Mouse (Mus musculus) liver, postnatal 0 days (tissue): ENCODE measurements at regions not wholly inside any gene's neighbourhood (a gene's known extent, or its start where the extent isn't known, plus 50 kb on each side); places are given as distances from the start of the nearest gene placed in this dataset.
A peak's percentile ranks its signal among the peaks of the same experiment; 100 is the strongest.

Experiments used
- ATAC-seq: fragments of 200-750 bp; cut with Nextera tagmentation; 2 replicates; pipeline ENCODE4 v1.8.0; 2017; ENCODE audit warnings: mild to moderate bottlenecking, moderate library complexity
- DNase-seq: peaks from one replicate; pipeline ENCODE4 v3.0.0-alpha.2; 2016
- H3K27ac ChIP-seq: fragments of 300-500 bp; sonication (generic); 2 replicates; pipeline ENCODE4 v1.5.1; 2014; ENCODE audit warnings: antibody characterized with exemption, moderate library complexity, mild to moderate bottlenecking, low read depth
- H3K27me3 ChIP-seq: fragments of 300-500 bp; sonication (generic); 2 replicates; pipeline ENCODE4 v1.6.1; 2014; ENCODE audit warnings: low read length, control low read depth, mixed read lengths; ENCODE audit not compliant: insufficient read depth
- H3K36me3 ChIP-seq: fragments of 300-500 bp; sonication (generic); replicated peaks from 2 replicates; pipeline ENCODE4 v1.6.1; 2014; ENCODE audit warnings: mild to moderate bottlenecking, control low read depth, low read length, moderate library complexity, mixed read lengths; ENCODE audit not compliant: insufficient read depth
- H3K4me1 ChIP-seq: fragments of 300-500 bp; sonication (generic); 2 replicates; pipeline ENCODE4 v1.6.1; 2014; ENCODE audit warnings: antibody characterized with exemption, mild to moderate bottlenecking, control low read depth; ENCODE audit not compliant: insufficient read depth
- H3K4me2 ChIP-seq: fragments of 300-500 bp; sonication (generic); 2 replicates; pipeline ENCODE4 v1.6.1; 2014; ENCODE audit warnings: low read depth, mild to moderate bottlenecking, low read length, moderate library complexity, mixed read lengths
- H3K4me3 ChIP-seq: fragments of 300-500 bp; sonication (generic); 2 replicates; pipeline ENCODE4 v1.5.1; 2014; ENCODE audit warnings: low read depth, low read length
- H3K9ac ChIP-seq: fragments of 300-500 bp; sonication (generic); replicated peaks from 2 replicates; pipeline ENCODE4 v1.6.1; 2014; ENCODE audit warnings: mild to moderate bottlenecking, moderate library complexity
- H3K9me3 ChIP-seq: fragments of 300-500 bp; sonication (generic); 2 replicates; pipeline ENCODE4 v1.6.1; 2016; ENCODE audit warnings: mild to moderate bottlenecking, control low read depth, low read length, mixed read lengths
- CTCF ChIP-seq: sonication (generic); IDR thresholded peaks from 2 replicates; pipeline ENCODE4 v1.5.1; 2016; ENCODE audit warnings: antibody characterized with exemption, low read depth
- EP300 ChIP-seq: IDR thresholded peaks from 2 replicates; pipeline ENCODE4 v1.6.1; 2016; ENCODE audit warnings: antibody characterized with exemption, low read depth, mild to moderate bottlenecking
- WGBS: fragments of 180-500 bp; shearing (Covaris S2); extraction: QIAGEN DNeasy Blood & Tissue Kit; methylation state at CpG from one replicate; pipeline ENCODE4 v1.1.7; 2014; ENCODE audit not compliant: insufficient replicate concordance; 5-methylcytosine and 5-hydroxymethylcytosine counted together

DNA sequence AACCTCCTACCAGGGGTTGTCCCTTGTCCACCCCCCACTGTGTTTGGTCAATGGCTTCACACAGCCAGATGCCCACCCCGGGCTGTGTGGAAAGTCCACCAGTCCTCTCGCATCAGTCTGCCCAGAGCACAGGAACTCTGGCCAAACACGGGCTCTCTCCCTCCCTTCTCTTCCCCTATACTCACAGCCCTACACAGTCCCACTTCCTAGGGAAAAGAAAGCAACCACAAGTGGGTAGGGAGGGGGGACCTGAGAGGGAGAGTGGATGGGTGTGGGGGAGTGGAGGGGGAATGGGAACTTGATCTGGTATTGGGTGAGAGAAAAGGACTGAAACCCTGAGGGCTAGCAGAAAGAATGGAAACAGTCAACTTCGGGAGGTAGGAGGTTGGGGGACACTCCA, 497.8 kb upstream of the Pfkp start:
- ATAC-seq (no peak), DNase-seq (no peak)
- no peak overlapping the region for H3K27ac ChIP-seq
- no peak overlapping the region for H3K9ac ChIP-seq
- H3K36me3 ChIP-seq: no peaks in the 10 kb centered on the region
- H3K27me3 ChIP-seq: no peaks in the 10 kb centered on the region
- no peaks in the 10 kb centered on the region for H3K4me1 ChIP-seq
- H3K4me2 ChIP-seq: no peak overlapping the region
- H3K4me3 ChIP-seq: no peak overlapping the region
- WGBS: 42% methylated on average over 4 of the region's 4 CpGs
- no peak for TF ChIP-seq EP300
- TF ChIP-seq CTCF: no peak
- H3K9me3 ChIP-seq: no peaks in the 10 kb centered on the region

DNA sequence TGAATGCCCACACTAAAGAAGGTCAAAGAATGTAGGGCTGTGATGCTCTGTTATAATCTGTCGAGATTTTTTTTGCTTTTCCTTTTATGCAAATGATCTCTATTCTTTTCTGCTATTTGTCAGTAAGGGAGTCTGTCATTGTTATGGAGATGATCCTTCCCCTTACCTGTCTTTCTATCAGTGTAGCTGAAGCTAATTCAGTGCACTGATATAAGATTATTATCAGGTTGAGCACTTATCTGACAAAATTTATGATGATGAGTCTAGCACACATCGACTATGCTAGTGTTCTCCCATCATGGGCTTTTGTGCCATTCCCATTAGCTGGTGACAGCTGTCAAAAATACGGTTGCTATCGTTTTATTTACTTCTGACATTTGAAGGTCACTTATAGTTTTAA, 462.0 kb upstream of the Pfkp start:
- Histone ChIP-seq H3K9ac (no peak overlapping the region), H3K4me1 (no peaks in the 10 kb centered on the region), H3K27me3 (no peaks in the 10 kb centered on the region), H3K9me3 (no peaks in the 10 kb centered on the region; the same call in 1 of the 2 replicates), H3K27ac (no peak overlapping the region), H3K4me2 (no peak overlapping the region), H3K4me3 (no peak overlapping the region), H3K36me3 (no peaks in the 10 kb centered on the region)
- ATAC-seq (no peak), DNase-seq (no peak)
- 71% methylated on average over 4 of the region's 4 CpGs for WGBS
- no peak for TF ChIP-seq EP300
- no peak for TF ChIP-seq CTCF

DNA sequence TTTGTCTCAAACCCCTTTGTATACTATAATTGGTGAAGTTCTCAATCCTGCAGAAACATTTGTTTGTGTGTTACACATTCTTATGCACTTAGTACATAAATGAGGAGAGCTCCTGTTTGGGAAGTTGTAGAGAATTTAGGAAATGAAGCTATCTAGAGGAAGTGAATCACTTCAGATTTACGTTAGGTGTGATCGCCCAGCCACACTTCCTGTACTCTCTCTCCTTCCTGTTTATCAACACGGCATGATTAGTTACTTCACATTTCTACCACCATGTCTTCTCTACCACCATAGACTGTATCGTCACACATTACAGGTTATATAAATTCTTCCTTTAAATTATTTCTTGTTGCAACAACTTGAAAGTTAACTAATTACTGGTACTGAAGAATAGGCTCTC, 454.7 kb upstream of the Pfkp start:
- no peak for ATAC-seq
- no peak overlapping the region for H3K4me2 ChIP-seq
- no peaks in the 10 kb centered on the region for H3K4me1 ChIP-seq
- no peak overlapping the region for H3K9ac ChIP-seq
- no peak for TF ChIP-seq CTCF
- peak; percentile 58; the same call in 1 of the 2 replicates for TF ChIP-seq EP300
- no peaks in the 10 kb centered on the region for H3K27me3 ChIP-seq
- no peak overlapping the region for H3K27ac ChIP-seq
- no peak overlapping the region for H3K4me3 ChIP-seq
- no peak for DNase-seq
- 30% methylated on average over 4 of the region's 4 CpGs for WGBS
- no peaks in the 10 kb centered on the region for H3K36me3 ChIP-seq
- no peaks in the 10 kb centered on the region for H3K9me3 ChIP-seq

DNA sequence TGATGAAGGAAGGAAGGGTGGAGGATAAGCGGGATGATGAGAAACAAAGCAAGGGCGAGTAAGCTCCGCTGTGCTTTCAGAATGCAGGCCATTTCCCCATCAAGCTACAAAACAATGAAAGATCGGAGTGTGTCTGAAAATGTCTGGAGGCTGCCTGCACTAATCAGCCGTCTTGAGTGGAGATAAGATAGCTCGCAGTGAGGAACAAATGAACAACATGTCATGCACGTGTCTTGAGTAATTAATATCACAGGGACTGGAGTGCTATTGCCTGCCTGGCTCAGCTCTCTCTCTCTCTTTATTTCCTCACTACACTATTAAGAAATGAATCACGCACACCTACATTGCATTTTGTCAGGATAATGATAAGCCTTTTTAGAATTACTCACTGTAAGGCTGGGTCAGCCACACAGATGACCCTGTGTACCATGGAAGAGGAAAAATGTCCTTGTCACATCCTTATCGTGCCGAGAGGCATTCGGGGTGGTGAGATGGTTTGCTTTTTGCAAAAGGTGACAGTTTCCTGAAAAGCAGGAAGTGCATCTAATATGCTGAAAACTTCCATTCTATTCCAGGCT, 444.6 kb upstream of the Pfkp start:
- 57% methylated on average over 11 of the region's 11 CpGs for WGBS
- ATAC-seq (no peak), DNase-seq (no peak)
- no peak overlapping the region for H3K9ac ChIP-seq
- H3K36me3 ChIP-seq: no peaks in the 10 kb centered on the region
- no peaks in the 10 kb centered on the region for H3K9me3 ChIP-seq
- no peak overlapping the region for H3K27ac ChIP-seq
- no peak overlapping the region for H3K4me3 ChIP-seq
- no peak for TF ChIP-seq CTCF
- no peak for TF ChIP-seq EP300
- no peak overlapping the region for H3K4me2 ChIP-seq
- H3K27me3 ChIP-seq: no peaks in the 10 kb centered on the region
- H3K4me1 ChIP-seq: no peaks in the 10 kb centered on the region

DNA sequence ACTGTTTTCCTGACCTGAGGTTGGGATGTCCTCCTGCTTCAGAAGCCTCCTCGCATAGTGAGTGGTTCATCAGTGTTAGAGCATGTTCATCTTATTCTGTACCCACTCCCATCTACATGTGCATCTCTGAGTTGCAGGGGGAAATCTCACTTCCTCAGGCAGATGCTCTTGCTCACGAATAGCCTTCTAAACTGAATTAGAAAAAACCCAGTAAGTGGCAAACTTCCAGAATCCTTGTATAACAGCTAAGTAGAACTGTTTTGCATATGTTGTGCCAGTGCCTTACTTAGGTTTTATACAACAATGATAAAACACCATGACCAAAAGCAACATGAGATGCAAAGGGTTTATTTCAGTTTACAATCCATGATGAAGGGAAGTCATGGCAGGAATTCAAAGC, 442.3 kb upstream of the Pfkp start:
- DNase-seq: no peak
- H3K27me3 ChIP-seq: no peaks in the 10 kb centered on the region
- TF ChIP-seq CTCF: no peak
- TF ChIP-seq EP300: no peak
- H3K4me1 ChIP-seq: no peaks in the 10 kb centered on the region
- no peak overlapping the region for H3K4me3 ChIP-seq
- ATAC-seq: no peak
- no peak overlapping the region for H3K4me2 ChIP-seq
- no peaks in the 10 kb centered on the region for H3K9me3 ChIP-seq
- no peak overlapping the region for H3K27ac ChIP-seq
- no peaks in the 10 kb centered on the region for H3K36me3 ChIP-seq
- H3K9ac ChIP-seq: no peak overlapping the region
- 63% methylated on average over 2 of the region's 2 CpGs for WGBS

DNA sequence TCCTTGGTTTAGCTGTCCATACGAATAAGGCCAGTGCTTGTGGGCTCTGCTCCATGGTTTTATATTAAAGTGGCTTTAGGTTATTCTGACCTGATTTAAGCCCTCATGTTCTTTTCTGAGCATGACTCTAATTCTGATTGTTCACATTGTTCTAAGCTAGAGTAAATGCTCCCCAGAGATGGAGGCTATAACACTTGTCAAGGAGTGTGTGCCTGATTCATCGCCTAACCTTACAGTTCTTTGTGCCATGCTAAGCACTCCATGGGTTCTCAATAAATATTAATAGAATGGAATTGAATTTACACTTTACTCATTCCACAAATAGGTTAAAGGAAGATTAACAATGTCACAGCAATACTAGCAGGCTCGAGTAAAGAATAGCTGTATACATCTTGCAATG, 417.6 kb upstream of the Pfkp start:
- H3K27ac ChIP-seq: no peak overlapping the region
- DNase-seq: no peak
- H3K36me3 ChIP-seq: no peaks in the 10 kb centered on the region
- H3K9me3 ChIP-seq: no peaks in the 10 kb centered on the region
- H3K4me1 ChIP-seq: no peaks in the 10 kb centered on the region
- no peaks in the 10 kb centered on the region for H3K27me3 ChIP-seq
- WGBS: 66% methylated on average over 3 of the region's 3 CpGs
- TF ChIP-seq CTCF (no peak), EP300 (no peak)
- no peak overlapping the region for H3K4me2 ChIP-seq
- no peak overlapping the region for H3K9ac ChIP-seq
- no peak for ATAC-seq
- no peak overlapping the region for H3K4me3 ChIP-seq

DNA sequence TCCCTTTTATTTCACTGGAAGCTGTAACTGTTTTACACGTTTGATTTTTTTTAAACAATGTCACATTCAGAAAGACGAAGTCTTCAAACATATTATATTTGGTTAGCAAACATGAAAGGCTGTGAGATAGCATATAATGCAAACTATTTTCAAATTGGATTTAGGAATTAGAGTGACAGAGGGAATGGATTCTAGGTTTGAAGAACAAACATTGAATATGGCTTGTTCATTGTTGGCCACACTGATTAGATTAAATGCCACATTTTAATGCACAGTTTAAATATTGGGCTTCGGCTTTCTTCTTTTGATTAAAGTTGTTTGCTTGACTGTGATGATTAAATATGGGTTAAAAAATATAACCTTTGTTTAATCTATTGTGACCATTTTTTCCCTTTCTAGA, 415.1 kb upstream of the Pfkp start:
- Histone ChIP-seq H3K27me3 (no peaks in the 10 kb centered on the region), H3K36me3 (no peaks in the 10 kb centered on the region), H3K4me3 (no peak overlapping the region), H3K9me3 (no peaks in the 10 kb centered on the region), H3K4me1 (no peaks in the 10 kb centered on the region), H3K27ac (no peak overlapping the region), H3K9ac (no peak overlapping the region), H3K4me2 (no peak overlapping the region)
- TF ChIP-seq CTCF (no peak), EP300 (no peak)
- no peak for ATAC-seq
- WGBS: 67% methylated on average over 3 of the region's 3 CpGs
- no peak for DNase-seq
